Mouse (Mus musculus): ENCODE measurements around the gene Slc27a2.

Slc27a2 gene

GRCm38 (mm10) chr2:126555533-126555932 lies 3.3 kb downstream of the Slc27a2 start:
- DNase-seq (ENCODE audit: low spot score), result no peak

- DNase-seq (ENCODE audit: low spot score), result no peak
Observed at GRCm38 (mm10) chr2:126560094-126560493, 7.9 kb downstream of the Slc27a2 start.

GRCm38 (mm10) chr2:126563411-126564105 lies 11.4 kb downstream of the Slc27a2 start:
- no peak for DNase-seq (ENCODE audit: low spot score)

GRCm38 (mm10) chr2:126572163-126572562 lies 20.0 kb downstream of the Slc27a2 start:
- DNase-seq (ENCODE audit: low spot score), result no peak

- no peak for DNase-seq (ENCODE audit: low spot score)
Observed at GRCm38 (mm10) chr2:126572747-126573146, 20.5 kb downstream of the Slc27a2 start.

- no peak for DNase-seq (ENCODE audit: low spot score)
Observed at GRCm38 (mm10) chr2:126575391-126576176, 23.4 kb downstream of the Slc27a2 start.

GRCm38 (mm10) chr2:126577362-126577761 lies 25.2 kb downstream of the Slc27a2 start:
- no peak for DNase-seq (ENCODE audit: low spot score)

- DNase-seq (ENCODE audit: low spot score), result no peak
Observed at GRCm38 (mm10) chr2:126579282-126579681, 27.1 kb downstream of the Slc27a2 start.

GRCm38 (mm10) chr2:126583960-126584359 lies 31.8 kb downstream of the Slc27a2 start:
- no peak for DNase-seq (ENCODE audit: low spot score)

- no peak for DNase-seq (ENCODE audit: low spot score)
Observed at GRCm38 (mm10) chr2:126584621-126585369, 32.6 kb downstream of the Slc27a2 start.

GRCm38 (mm10) chr2:126587468-126587867 lies 35.3 kb downstream of the Slc27a2 start:
- DNase-seq (ENCODE audit: low spot score), result no peak

GRCm38 (mm10) chr2:126591304-126591703 lies 39.1 kb downstream of the Slc27a2 start:
- no peak for DNase-seq (ENCODE audit: low spot score)

- DNase-seq (ENCODE audit: low spot score), result peak; percentile 57
Observed at GRCm38 (mm10) chr2:126593831-126594610, 41.8 kb downstream of the Slc27a2 start.

GRCm38 (mm10) chr2:126596347-126597072 lies 44.3 kb downstream of the Slc27a2 start:
- DNase-seq (ENCODE audit: low spot score), result no peak

- no peak for DNase-seq (ENCODE audit: low spot score)
Observed at GRCm38 (mm10) chr2:126597279-126598241, 45.4 kb downstream of the Slc27a2 start.

- no peak for DNase-seq (ENCODE audit: low spot score)
Observed at GRCm38 (mm10) chr2:126598359-126598758, 46.2 kb downstream of the Slc27a2 start.

- no peak for DNase-seq (ENCODE audit: low spot score)
Observed at GRCm38 (mm10) chr2:126599005-126599404, 46.8 kb downstream of the Slc27a2 start.

GRCm38 (mm10) chr2:126600533-126600932 lies 48.3 kb downstream of the Slc27a2 start:
- DNase-seq (ENCODE audit: low spot score), result no peak

- no peak for DNase-seq (ENCODE audit: low spot score)
Observed at GRCm38 (mm10) chr2:126601918-126602600, 49.9 kb downstream of the Slc27a2 start.

Measured in c-Kit-positive CD71-positive TER-119-positive erythroid progenitor cells, embryonic 14.5 days (primary cell).